Mouse (Mus musculus) lung, adult 2 months (tissue): ENCODE measurements around the gene Ermp1. TPM values are rescaled to one million over a fixed set of nuclear protein-coding genes. Genes with fewer than 3 reads are reported as not detected.

Experiments used
- DNase-seq: peaks from one replicate; pipeline ENCODE4 v3.0.0; 2022
- H3K4me1 ChIP-seq: fragments of 200-500 bp; 2 replicates; pipeline ENCODE4 v1.6.1; 2011; ENCODE audit warnings: low read length; ENCODE audit not compliant: control insufficient read depth, insufficient read depth
- H3K4me3 ChIP-seq: fragments of 200-500 bp; replicated peaks from 2 replicates; pipeline ENCODE3; 2011; ENCODE audit warnings: low read depth, mild to moderate bottlenecking, control low read depth, low read length; ENCODE audit errors: extremely low read depth
- CTCF ChIP-seq: fragments of 200-500 bp; IDR thresholded peaks from 2 replicates; pipeline ENCODE4 v1.5.1; 2011; ENCODE audit warnings: mild to moderate bottlenecking, low read length, control low read depth; ENCODE audit not compliant: insufficient read depth
- POLR2A ChIP-seq: fragments of 200-500 bp; IDR thresholded peaks from 2 replicates; pipeline ENCODE4 v1.6.1; 2011; ENCODE audit warnings: low read depth, mild to moderate bottlenecking, control low read depth, low read length, borderline replicate concordance; ENCODE audit errors: extremely low read depth
- WGBS: fragments of 180-500 bp; shearing (Covaris S2); methylation state at CpG from one replicate; pipeline ENCODE4 v1.1.7; 2018; 5-methylcytosine and 5-hydroxymethylcytosine counted together
- polyA plus RNA-seq: library from polyadenylated mRNA; depleted of rRNA; stranded (reverse); fragments of >200 nt; gene quantifications from 2 replicates; pipeline ENCODE4 v1.2.3, GENCODE M21; 2012

The Ermp1 gene
- polyA plus RNA-seq, 1 experiment, result 15.7 TPM

GRCm38 (mm10) chr19:29649683-29650082, 1.5 kb upstream of the Ermp1 start:
- Histone ChIP-seq H3K4me3 (no peak overlapping the region), H3K4me1 (no peaks in the 10 kb centered on the region)
- WGBS, result 60% methylated on average over 1 of the region's 1 CpGs
- TF ChIP-seq CTCF (no peak), POLR2A (no peak)
- no peak for DNase-seq

GRCm38 (mm10) chr19:29648550-29648914, 317 bp upstream of the Ermp1 start:
- Histone ChIP-seq H3K4me3 (no peak overlapping the region), H3K4me1 (no peaks in the 10 kb centered on the region)
- WGBS, result 35% methylated on average over 4 of the region's 4 CpGs
- no peak for DNase-seq
- TF ChIP-seq CTCF, result no peak
- no peak for TF ChIP-seq POLR2A

- peaks cover 5% of the 10 kb centered on the region; the same call in 1 of the 2 replicates for H3K4me1 ChIP-seq
- DNase-seq, result no peak
- 92% methylated on average over 6 of the region's 6 CpGs for WGBS
Observed at GRCm38 (mm10) chr19:29644747-29645146, 3.5 kb downstream of the Ermp1 start.

GRCm38 (mm10) chr19:29643194-29643922, 4.9 kb downstream of the Ermp1 start:
- peaks cover 5% of the 10 kb centered on the region; the same call in 1 of the 2 replicates for H3K4me1 ChIP-seq
- no peak for TF ChIP-seq CTCF
- no peak for TF ChIP-seq POLR2A
- 89% methylated on average over 11 of the region's 11 CpGs for WGBS
- H3K4me3 ChIP-seq, result no peak overlapping the region
- DNase-seq, result no peak

More at GRCm38 (mm10) chr19:29644747-29645146, 3.5 kb downstream of the Ermp1 start:
- TF ChIP-seq POLR2A, result no peak
- TF ChIP-seq CTCF, result no peak
- H3K4me3 ChIP-seq, result no peak overlapping the region

- TF ChIP-seq CTCF (no peak), POLR2A (no peak)
- Histone ChIP-seq H3K4me3 (no peak overlapping the region), H3K4me1 (peaks cover 5% of the 10 kb centered on the region; the same call in 1 of the 2 replicates)
- no peak for DNase-seq
- WGBS, result 81% methylated on average over 6 of the region's 6 CpGs
Observed at GRCm38 (mm10) chr19:29642211-29642610, 6.0 kb downstream of the Ermp1 start.

GRCm38 (mm10) chr19:29641510-29641909, 6.7 kb downstream of the Ermp1 start:
- H3K4me1 ChIP-seq, result peaks cover 5% of the 10 kb centered on the region; the same call in 1 of the 2 replicates
- WGBS, result 67% methylated on average over 5 of the region's 5 CpGs
- TF ChIP-seq POLR2A (no peak), CTCF (no peak)
- H3K4me3 ChIP-seq, result no peak overlapping the region
- DNase-seq, result no peak

- no peak for DNase-seq
- TF ChIP-seq CTCF (no peak), POLR2A (no peak)
- Histone ChIP-seq H3K4me1 (peaks cover 5% of the 10 kb centered on the region; the same call in 1 of the 2 replicates), H3K4me3 (peak overlapping the region; percentile 54)
- 15% methylated on average over 9 of the region's 9 CpGs for WGBS
Observed at GRCm38 (mm10) chr19:29641055-29641454, 7.2 kb downstream of the Ermp1 start.

- WGBS, result 71% methylated on average over 2 of the region's 2 CpGs
- no peak overlapping the region for H3K4me3 ChIP-seq
- no peak for TF ChIP-seq CTCF
- DNase-seq, result no peak
- H3K4me1 ChIP-seq, result peaks cover 2% of the 10 kb centered on the region
Observed at GRCm38 (mm10) chr19:29612102-29612501, 36.1 kb downstream of the Ermp1 start.

GRCm38 (mm10) chr19:29610907-29611306, 37.3 kb downstream of the Ermp1 start:
- no peak overlapping the region for H3K4me3 ChIP-seq
- peaks cover 2% of the 10 kb centered on the region for H3K4me1 ChIP-seq
- 58% methylated on average over 10 of the region's 10 CpGs for WGBS
- TF ChIP-seq CTCF (no peak), POLR2A (no peak)
- DNase-seq, result no peak

GRCm38 (mm10) chr19:29608212-29608611, 40.0 kb downstream of the Ermp1 start:
- TF ChIP-seq POLR2A (no peak), CTCF (no peak)
- 82% methylated on average over 4 of the region's 4 CpGs for WGBS

GRCm38 (mm10) chr19:29607521-29607920, 40.7 kb downstream of the Ermp1 start:
- Histone ChIP-seq H3K4me1 (peaks cover 2% of the 10 kb centered on the region), H3K4me3 (no peak overlapping the region)
- no peak for DNase-seq
- 87% methylated on average over 4 of the region's 4 CpGs for WGBS
- TF ChIP-seq CTCF (no peak), POLR2A (no peak)

More at GRCm38 (mm10) chr19:29608212-29608611, 40.0 kb downstream of the Ermp1 start:
- no peak for DNase-seq
- no peak overlapping the region for H3K4me3 ChIP-seq
- peaks cover 2% of the 10 kb centered on the region for H3K4me1 ChIP-seq
